Mouse (Mus musculus): ENCODE results near the gene Ucn. TPM values are rescaled to one million over a fixed set of nuclear protein-coding genes. Genes with fewer than 3 reads are reported as not detected.

The Ucn gene
- polyA plus RNA-seq, 1 experiment from 2014 or later: not detected

GRCm38 (mm10) chr5:31093151-31094041 is 45.2 kb downstream of the Ucn start:
- Histone ChIP-seq H3K4me3 (ENCODE audit: inconsistent target) (no peak overlapping the region), H3K36me3 (ENCODE audit: inconsistent target) (no peaks in the 10 kb centered on the region), H3K79me2 (ENCODE audit: inconsistent target) (no peaks in the 10 kb centered on the region), H3K27ac (no peak overlapping the region)
- WGBS (ENCODE audit: missing documents): 4% methylated on average over 49 of the region's 54 CpGs

GRCm38 (mm10) chr5:31092231-31092975 is 46.2 kb downstream of the Ucn start:
- H3K4me3 ChIP-seq (ENCODE audit: inconsistent target): no peak overlapping the region
- no peak overlapping the region for H3K27ac ChIP-seq
- 10% methylated on average over 52 of the region's 53 CpGs for WGBS (ENCODE audit: missing documents)
- H3K79me2 ChIP-seq (ENCODE audit: inconsistent target): no peaks in the 10 kb centered on the region
- H3K36me3 ChIP-seq (ENCODE audit: inconsistent target): no peaks in the 10 kb centered on the region

Other genes starting within 250 kb of the Ucn start
- gene Ost4, start 231.0 kb downstream of the Ucn start, polyA plus RNA-seq (2018): 186 to 192 TPM (median 190 TPM) in 3 replicates
- 21.8 to 51.0 TPM (median 46.5 TPM) in 3 replicates for gene Emilin1, start 225.4 kb downstream of the Ucn start, polyA plus RNA-seq (2018)
- 10.2 to 18.1 TPM (median 14.4 TPM) in 3 replicates for gene Khk, start 217.4 kb downstream of the Ucn start, polyA plus RNA-seq (2018)
- gene Cgref1, start 193.2 kb downstream of the Ucn start, polyA plus RNA-seq (2018): 0.17 TPM in 1 of 3 replicates, not detected in the others
- 68.1 to 87.2 TPM (median 71.0 TPM) in 3 replicates for gene Preb, start 178.5 kb downstream of the Ucn start, polyA plus RNA-seq (2018)
- gene Tcf23, start 170.2 kb downstream of the Ucn start, polyA plus RNA-seq (2018): not detected in 3 replicates
- gene Atraid, start 90.5 kb downstream of the Ucn start, polyA plus RNA-seq (2018): 73.4 to 150 TPM (median 103 TPM) in 3 replicates
- gene Slc5a6, start 89.9 kb downstream of the Ucn start, polyA plus RNA-seq (2018): 3.3 to 6.2 TPM (median 5.1 TPM) in 3 replicates
- 5.8 to 16.7 TPM (median 7.3 TPM) in 3 replicates for gene Cad, start 84.0 kb downstream of the Ucn start, polyA plus RNA-seq (2018)
- gene Dnajc5g, start 32.5 kb downstream of the Ucn start, polyA plus RNA-seq (2018): not detected in 3 replicates
- gene Slc30a3, start 30.6 kb downstream of the Ucn start, polyA plus RNA-seq (2018): not detected in 3 replicates
- gene Trim54, start 22.1 kb downstream of the Ucn start, polyA plus RNA-seq (2018): not detected in 3 replicates
- 35.2 to 59.9 TPM (median 52.3 TPM) in 3 replicates for gene Mpv17, start 15.4 kb upstream of the Ucn start, polyA plus RNA-seq (2018)
- gene Gm29609, start 41.1 kb upstream of the Ucn start, polyA plus RNA-seq (2018): 0.42 to 0.53 TPM in 2 of 3 replicates, not detected in the other
- 25.3 to 29.9 TPM (median 29.5 TPM) in 3 replicates for gene Gtf3c2, start 41.3 kb upstream of the Ucn start, polyA plus RNA-seq (2018)
- 30.9 to 73.2 TPM (median 66.8 TPM) in 3 replicates for gene Snx17, start 54.4 kb upstream of the Ucn start, polyA plus RNA-seq (2018)
- 15.7 to 26.2 TPM (median 16.2 TPM) in 3 replicates for gene Eif2b4, start 54.6 kb upstream of the Ucn start, polyA plus RNA-seq (2018)
- gene Zfp513, start 63.5 kb upstream of the Ucn start, polyA plus RNA-seq (2018): 20.3 to 33.4 TPM (median 25.0 TPM) in 3 replicates
- gene Ppm1g, start 81.9 kb upstream of the Ucn start, polyA plus RNA-seq (2018): 49.8 to 88.3 TPM (median 76.6 TPM) in 3 replicates
- 68.4 to 96.8 TPM (median 84.5 TPM) in 3 replicates for gene Nrbp1, start 102.0 kb upstream of the Ucn start, polyA plus RNA-seq (2018)
- not detected in 3 replicates for gene Gm9970, start 102.4 kb upstream of the Ucn start, polyA plus RNA-seq (2018)
- 0.37 to 2.5 TPM (median 0.63 TPM) in 3 replicates for gene Krtcap3, start 112.9 kb upstream of the Ucn start, polyA plus RNA-seq (2018)
- gene Ift172, start 152.3 kb upstream of the Ucn start, polyA plus RNA-seq (2018): 11.8 to 19.6 TPM (median 13.6 TPM) in 3 replicates
- not detected in 3 replicates for gene Fndc4, start 157.3 kb upstream of the Ucn start, polyA plus RNA-seq (2018)
- not detected in 3 replicates for gene Gckr, start 158.6 kb upstream of the Ucn start, polyA plus RNA-seq (2018)